Mouse (Mus musculus) T-cell, adult 2 months (primary cell): ENCODE data around the gene Pdk2.
"Not testable (repeated sequence)": the region's sequence is repeated elsewhere in the genome, so short reads cannot be mapped to it uniquely, and the experiment has no call there.

Source experiments
- DNase-seq: peaks from one replicate; pipeline ENCODE4 v3.0.0; 2022; ENCODE audit warnings: low spot score

Pdk2 gene

GRCm38 (mm10) chr11:95026849-95027248 is 14.3 kb downstream of the Pdk2 start:
- no peak for DNase-seq

GRCm38 (mm10) chr11:95026090-95026542 is 15.0 kb downstream of the Pdk2 start:
- no peak for DNase-seq

DNA sequence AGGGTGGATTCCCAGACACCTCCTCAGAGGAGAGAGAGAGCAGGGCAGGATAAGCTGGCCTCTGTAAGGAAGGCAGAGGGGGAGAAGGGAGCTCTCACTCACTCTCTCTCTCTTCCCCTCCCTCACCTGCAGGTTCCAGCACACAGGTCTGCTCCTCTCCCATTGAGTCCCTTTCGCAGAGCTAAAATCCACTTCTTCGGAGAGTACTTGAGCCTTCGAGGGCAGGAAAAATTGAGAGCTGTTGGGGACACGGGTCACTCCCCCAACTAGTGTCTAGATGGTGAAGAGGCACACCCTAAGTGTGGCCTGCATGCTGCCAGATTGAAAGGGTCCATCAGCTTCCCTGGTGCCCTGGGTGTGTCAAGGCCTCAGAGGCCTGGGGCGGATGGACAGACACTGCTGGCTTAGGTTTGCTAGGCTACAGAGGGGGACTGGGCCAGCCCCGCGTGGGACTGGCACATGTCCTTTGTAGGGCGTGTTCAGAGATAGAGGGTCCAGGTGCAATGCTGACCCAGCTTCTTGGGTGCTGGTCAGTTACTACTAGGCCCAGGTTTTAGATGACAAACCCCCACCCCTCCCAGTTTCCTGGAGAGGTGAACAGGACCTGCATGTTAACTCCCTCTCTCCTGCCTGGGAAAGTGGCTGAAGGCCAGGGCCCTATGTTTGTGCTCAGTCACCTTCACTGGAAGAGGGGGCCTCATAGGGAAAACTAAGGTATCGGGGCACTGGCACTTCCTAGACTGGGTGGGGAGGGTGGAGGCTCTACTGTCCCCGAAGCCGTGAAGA is 15.7 kb downstream of the Pdk2 start:
- no peak for DNase-seq

DNA sequence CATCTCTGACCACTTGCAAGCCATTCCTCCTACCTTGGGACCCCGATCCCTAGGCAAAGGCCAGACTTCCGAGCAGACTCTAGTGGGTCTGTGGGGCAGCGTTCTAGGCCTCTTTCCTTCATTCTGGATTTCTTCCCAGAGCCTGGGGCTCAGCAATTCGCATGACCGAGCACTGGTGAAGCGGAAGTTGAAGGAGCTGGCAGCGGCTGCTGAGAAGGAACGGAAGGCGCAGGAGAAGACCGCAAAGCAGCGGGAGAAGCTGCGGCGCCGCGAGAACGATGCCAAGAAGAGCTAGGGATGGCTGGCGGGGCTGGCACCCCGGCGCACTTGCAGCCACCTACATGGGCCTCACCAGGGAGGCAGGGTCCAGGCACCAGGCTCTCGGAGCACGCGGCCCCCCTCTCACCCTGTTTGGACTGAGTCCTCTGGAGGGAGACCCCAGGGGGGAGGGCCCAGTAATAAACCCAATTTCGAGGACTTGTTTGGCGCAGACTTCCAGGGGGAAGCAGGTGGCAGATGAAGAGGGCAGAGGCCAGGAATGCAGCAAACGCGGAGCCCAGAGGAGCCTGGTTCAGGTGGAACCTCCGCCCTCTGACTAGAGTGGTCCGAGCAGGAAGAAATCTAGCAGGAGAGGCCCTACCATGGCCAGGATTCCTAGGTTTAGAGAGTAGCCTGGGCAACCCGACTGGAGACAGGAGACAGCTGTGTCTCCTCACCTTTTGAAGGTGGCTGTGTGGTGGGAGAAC is 16.5 kb downstream of the Pdk2 start:
- DNase-seq = no peak

- DNase-seq = no peak
These were observed 17.7 kb downstream of the Pdk2 start for GRCm38 (mm10) chr11:95023481-95023880.

- DNase-seq = no peak
These were observed 18.7 kb downstream of the Pdk2 start for GRCm38 (mm10) chr11:95022237-95022992.

DNA sequence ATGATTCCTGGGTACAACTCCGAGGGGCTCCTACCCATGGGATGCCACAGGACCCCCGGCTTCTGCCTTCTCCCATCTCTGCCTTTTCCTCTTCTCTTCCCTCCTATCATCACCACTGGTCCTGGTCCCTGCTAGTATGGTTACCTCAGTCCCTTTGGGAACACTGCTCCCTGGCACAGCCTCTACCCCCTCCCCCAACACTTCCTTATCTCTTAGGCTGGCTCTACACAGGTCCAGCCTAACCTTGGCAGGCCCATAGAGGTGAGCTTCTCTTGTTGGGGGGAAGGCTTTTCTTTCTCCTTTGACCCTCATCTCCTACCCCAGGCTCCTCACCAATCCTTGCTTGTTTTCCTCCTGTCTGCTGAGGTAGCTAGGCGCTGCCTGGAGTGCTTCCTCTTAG is 25.7 kb downstream of the Pdk2 start:
- no peak for DNase-seq

DNA sequence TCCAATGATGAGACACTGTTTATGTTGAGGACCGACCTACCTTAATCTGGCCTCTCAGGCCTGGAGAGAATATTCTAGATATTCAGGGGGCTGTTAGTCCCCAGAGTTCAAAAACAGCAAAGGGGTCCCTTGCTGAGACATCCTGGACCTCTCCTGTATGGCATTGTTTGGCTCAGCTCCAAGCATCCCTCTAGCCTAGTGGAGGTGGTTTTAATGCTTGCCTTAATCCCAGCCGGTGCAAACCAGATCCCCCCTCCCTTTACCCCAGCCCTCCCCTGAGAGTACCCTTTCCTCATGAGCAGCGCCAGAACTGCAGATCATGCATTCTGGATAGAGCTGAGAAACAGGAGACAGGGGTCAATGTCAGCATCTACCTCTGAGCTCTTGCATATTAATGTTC is 28.7 kb downstream of the Pdk2 start:
- no peak for DNase-seq

DNA sequence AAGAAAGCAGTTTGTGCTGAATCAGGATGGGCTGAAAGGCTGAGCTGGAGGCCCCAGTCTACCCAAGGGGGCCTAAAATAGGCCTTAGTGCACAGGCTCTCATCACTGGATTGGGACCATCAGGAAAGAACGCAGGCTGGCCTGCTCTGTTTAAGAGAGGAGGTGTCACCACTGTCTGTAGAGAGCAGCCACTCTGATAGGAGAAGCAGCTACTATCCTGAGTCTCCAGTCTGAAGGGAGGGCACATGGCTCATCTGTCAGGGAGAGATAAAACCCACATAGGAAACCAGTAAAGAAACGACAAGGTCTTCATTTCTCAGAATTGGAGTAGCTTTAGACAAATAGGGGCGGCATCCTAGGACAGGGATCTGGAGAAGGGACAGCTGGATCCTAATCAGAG is 29.1 kb downstream of the Pdk2 start:
- DNase-seq = no peak

DNA sequence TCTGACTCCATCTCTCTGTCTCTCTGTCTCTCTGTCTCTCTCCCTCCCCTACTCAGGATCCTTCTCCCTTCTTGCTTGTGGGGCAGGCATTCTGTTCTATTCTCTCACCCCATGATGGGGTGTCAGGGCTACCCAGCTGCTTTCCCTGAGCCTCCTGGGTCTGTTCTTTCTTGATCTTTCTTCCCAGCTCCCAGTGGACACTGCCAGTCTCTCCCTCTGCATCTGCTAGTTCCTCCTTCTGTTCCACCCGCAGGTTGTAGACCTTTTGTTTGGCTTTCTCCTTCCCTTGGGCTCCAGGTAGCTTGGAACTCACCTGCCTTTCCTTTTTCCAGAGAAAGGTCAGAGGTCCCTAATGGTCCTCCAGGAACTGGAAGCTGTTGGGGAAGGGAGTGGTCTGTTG is 29.7 kb downstream of the Pdk2 start:
- DNase-seq = no peak

- DNase-seq = not testable (repeated sequence)
These were observed 30.2 kb downstream of the Pdk2 start for GRCm38 (mm10) chr11:95010841-95011403.

DNA sequence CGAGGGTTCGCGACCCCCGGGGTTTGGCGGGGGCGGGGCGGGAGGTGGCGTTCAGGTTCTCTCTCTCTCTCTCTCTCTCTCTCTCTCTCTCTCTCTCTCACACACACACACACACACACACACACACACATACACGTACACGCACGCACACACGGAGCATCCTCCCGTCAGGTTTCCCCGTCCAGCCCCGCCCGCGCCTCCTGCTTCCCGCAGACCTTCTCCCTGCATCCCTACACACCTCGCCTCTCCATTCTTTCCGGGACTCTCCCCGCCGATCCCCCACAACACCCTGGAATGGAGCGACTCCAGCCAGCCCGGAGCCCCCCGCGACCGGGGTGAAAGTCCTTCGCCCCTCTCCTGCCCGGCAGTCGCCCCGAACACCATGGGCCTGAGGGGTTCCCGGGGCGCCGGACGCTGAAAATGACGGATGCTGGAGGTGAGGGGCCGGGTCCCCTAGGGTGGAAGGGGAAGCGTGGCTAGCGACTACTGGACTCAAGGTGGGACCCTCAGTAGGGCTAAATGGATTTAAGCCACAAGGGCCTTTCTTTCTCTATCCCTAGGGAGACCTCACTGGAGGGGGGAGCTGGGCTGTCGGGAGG is 30.9 kb downstream of the Pdk2 start:
- DNase-seq = no peak

GRCm38 (mm10) chr11:95009629-95010014 is 31.5 kb downstream of the Pdk2 start, which contains the start of gene Samd14:
Gene Samd14, plus strand, starts transcription at chr11:95009879.
- DNase-seq = peak; percentile 14

GRCm38 (mm10) chr11:95008661-95009628 is 32.2 kb downstream of the Pdk2 start:
- DNase-seq = no peak

DNA sequence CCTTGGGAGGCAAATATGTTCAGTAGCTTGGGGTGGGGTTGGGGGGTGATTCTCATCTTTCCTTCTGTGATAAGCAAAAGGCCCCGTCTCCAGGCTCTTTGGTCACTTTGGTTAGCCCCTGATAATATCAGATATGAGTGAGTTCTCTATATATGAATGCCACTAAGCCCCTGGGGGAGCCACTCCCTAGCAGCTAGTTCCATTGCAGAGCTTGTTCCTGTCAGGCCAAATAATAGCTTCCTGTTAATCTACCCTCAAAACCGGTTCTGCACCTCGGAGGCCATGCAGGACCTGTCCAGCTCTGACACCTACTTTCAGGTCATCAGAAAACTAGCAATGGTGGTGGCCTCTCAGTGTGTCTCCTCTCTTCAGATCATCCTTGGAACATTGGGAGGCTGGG is 33.7 kb downstream of the Pdk2 start:
- no peak for DNase-seq

GRCm38 (mm10) chr11:95006525-95007219 is 34.5 kb downstream of the Pdk2 start:
- peak; percentile 60 for DNase-seq

DNA sequence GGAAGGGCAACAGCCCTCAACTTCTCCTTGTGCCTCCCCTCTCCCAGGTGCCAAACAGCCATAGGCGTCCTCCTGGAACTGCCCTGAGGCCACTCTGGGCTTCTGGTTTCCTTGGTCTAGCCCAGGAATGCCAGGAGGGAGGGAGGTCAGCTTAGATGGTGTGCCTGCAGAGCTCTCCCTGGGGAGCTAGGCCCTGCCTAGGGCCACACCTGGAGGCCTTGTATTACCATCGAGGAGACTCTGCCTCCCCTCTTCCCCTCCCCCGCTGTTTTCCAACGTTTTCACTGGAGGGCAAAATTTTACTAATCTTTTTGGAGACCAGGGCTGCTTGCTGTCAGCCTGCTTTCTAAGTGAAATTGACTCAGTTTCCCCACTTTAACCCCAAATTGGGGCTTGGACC is 35.1 kb downstream of the Pdk2 start:
- no peak for DNase-seq

GRCm38 (mm10) chr11:95004937-95005198 is 36.3 kb downstream of the Pdk2 start:
- DNase-seq = no peak

GRCm38 (mm10) chr11:95004136-95004936 is 36.8 kb downstream of the Pdk2 start:
- DNase-seq = no peak
